Mouse (Mus musculus): ENCODE data around the gene Gm7271. TPM values are rescaled to one million over a fixed set of nuclear protein-coding genes. Genes with fewer than 3 reads are reported as not detected.

Gene Gm7271
- polyA plus RNA-seq (2014; fragmentation: Nextera tagmentation; extraction: Ambion mirVana) = not detected in 2 replicates

DNA sequence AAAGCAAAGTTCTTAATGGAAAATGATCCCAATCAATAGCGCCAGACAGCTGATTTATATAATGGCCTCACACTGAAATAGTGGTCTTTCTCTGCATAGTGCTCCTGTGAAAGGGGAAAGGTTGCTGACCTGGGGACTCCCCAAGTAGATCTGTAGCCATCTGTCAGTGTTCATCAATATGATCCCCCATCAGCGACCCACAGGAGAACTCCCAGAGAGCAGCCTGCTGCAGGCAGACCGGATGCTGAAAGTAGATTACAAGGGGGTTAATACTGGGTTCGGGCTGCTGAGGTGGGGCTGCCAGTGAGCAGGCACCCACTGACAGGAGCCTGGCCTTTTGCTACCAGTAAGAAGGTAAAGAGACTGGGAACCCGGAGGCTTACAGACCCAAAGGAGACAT lies at the start of gene Gm7271:
TSS of gene Gm7271 (plus strand) at position 230 of the 400 bp plus-strand sequence.
- H3K9me3 ChIP-seq (ENCODE audit: control insufficient read depth, low read length) = no peaks in the 10 kb centered on the region
- H3K4me2 ChIP-seq (ENCODE audit: low read depth, severe bottlenecking) = no peak within 1 kb of the TSS
- no peak within 1 kb of the TSS for H3K9ac ChIP-seq (ENCODE audit: low read length)
- WGBS = 53% methylated on average over 5 of the region's 5 CpGs
- H3K36me3 ChIP-seq (ENCODE audit: control insufficient read depth, insufficient read depth, low read length) = no peaks in the 10 kb centered on the region
- DNase-seq (ENCODE audit: low spot score) (no peak), ATAC-seq (ENCODE audit: insufficient number of reproducible peaks, low FRiP score, low TSS enrichment, low read depth) (no peak)
- no peaks in the 10 kb centered on the region for H3K4me1 ChIP-seq (ENCODE audit: control insufficient read depth, insufficient read depth, low read length)
- no peak within 1 kb of the TSS for H3K4me3 ChIP-seq (ENCODE audit: low read depth, low read length)
- no peaks in the 10 kb centered on the region for H3K27me3 ChIP-seq (ENCODE audit: control insufficient read depth, insufficient read depth, low read length)
- no peak within 1 kb of the TSS for H3K27ac ChIP-seq (replicated peaks; ENCODE audit: low read depth, low read length)

DNA sequence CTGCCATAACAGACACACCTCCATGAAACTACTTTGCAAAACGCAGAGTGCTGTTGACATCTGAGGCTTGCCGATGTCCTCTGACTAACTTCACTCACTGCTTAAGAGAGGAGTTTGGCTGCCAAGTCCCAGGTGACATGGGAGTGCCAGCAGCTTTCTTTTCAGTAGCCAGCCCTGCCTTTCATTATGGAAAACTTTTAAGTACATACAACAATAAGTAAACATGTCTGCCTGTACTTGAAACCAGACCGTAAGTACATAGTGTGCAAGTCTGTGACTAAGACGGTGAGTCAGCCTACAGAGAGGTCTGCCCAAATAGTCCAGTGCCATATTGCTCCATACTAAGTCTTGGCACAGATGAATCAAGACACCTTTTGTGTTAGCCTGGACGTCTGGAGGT lies 46.7 kb upstream of the Gm7271 start:
- H3K4me1 ChIP-seq (ENCODE audit: control insufficient read depth, insufficient read depth, low read length) = no peaks in the 10 kb centered on the region
- H3K4me2 ChIP-seq (ENCODE audit: low read depth, severe bottlenecking) = no peak overlapping the region
- H3K36me3 ChIP-seq (ENCODE audit: control insufficient read depth, insufficient read depth, low read length) = no peaks in the 10 kb centered on the region
- no peaks in the 10 kb centered on the region for H3K27me3 ChIP-seq (ENCODE audit: control insufficient read depth, insufficient read depth, low read length)
- H3K9ac ChIP-seq (ENCODE audit: low read length) = no peak overlapping the region
- ATAC-seq (ENCODE audit: insufficient number of reproducible peaks, low FRiP score, low TSS enrichment, low read depth) (no peak), DNase-seq (ENCODE audit: low spot score) (no peak)
- no peaks in the 10 kb centered on the region for H3K9me3 ChIP-seq (ENCODE audit: control insufficient read depth, low read length)
- 85% methylated on average over 5 of the region's 5 CpGs for WGBS
- H3K27ac ChIP-seq (replicated peaks; ENCODE audit: low read depth, low read length) = no peak overlapping the region
- H3K4me3 ChIP-seq (ENCODE audit: low read depth, low read length) = no peak overlapping the region

- Histone ChIP-seq H3K4me1 (ENCODE audit: control insufficient read depth, insufficient read depth, low read length) (no peaks in the 10 kb centered on the region), H3K36me3 (ENCODE audit: control insufficient read depth, insufficient read depth, low read length) (no peaks in the 10 kb centered on the region), H3K9me3 (ENCODE audit: control insufficient read depth, low read length) (no peaks in the 10 kb centered on the region), H3K4me3 (ENCODE audit: low read depth, low read length) (no peak overlapping the region), H3K9ac (ENCODE audit: low read length) (no peak overlapping the region), H3K27ac (replicated peaks; ENCODE audit: low read depth, low read length) (no peak overlapping the region), H3K27me3 (ENCODE audit: control insufficient read depth, insufficient read depth, low read length) (no peaks in the 10 kb centered on the region), H3K4me2 (ENCODE audit: low read depth, severe bottlenecking) (no peak overlapping the region)
- ATAC-seq (ENCODE audit: insufficient number of reproducible peaks, low FRiP score, low TSS enrichment, low read depth) = no peak
- WGBS = 88% methylated on average over 8 of the region's 8 CpGs
- no peak for DNase-seq (ENCODE audit: low spot score)
Observed at GRCm38 (mm10) chr5:76437696-76438095, 46.1 kb upstream of the Gm7271 start.

GRCm38 (mm10) chr5:76441431-76441830 lies 42.4 kb upstream of the Gm7271 start:
- ATAC-seq (ENCODE audit: insufficient number of reproducible peaks, low FRiP score, low TSS enrichment, low read depth) = no peak
- 81% methylated on average over 4 of the region's 4 CpGs for WGBS

DNA sequence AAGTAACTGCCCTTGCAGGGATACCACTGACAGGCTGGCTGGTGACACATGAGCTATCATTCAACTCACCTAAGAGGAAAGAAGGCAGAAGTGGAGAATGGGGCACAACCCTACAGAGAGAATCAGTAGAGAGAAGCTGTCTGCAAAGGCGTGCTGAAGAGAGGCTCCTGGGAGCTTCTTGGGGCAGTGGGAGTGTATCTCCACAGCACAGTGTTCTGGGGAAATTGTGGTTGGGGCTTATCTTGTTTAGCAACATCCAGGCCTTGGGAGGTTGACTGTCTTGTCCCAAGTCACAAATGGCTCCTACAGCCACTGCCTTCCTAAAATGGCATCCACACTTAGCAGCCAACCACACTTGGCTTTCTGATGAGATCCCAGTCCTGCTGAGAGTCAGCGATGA lies 8.9 kb upstream of the Gm7271 start:
- Histone ChIP-seq H3K9me3 (ENCODE audit: control insufficient read depth, low read length) (no peaks in the 10 kb centered on the region), H3K27ac (replicated peaks; ENCODE audit: low read depth, low read length) (no peak overlapping the region), H3K27me3 (ENCODE audit: control insufficient read depth, insufficient read depth, low read length) (no peaks in the 10 kb centered on the region), H3K36me3 (ENCODE audit: control insufficient read depth, insufficient read depth, low read length) (no peaks in the 10 kb centered on the region), H3K4me2 (ENCODE audit: low read depth, severe bottlenecking) (no peak overlapping the region), H3K4me1 (ENCODE audit: control insufficient read depth, insufficient read depth, low read length) (no peaks in the 10 kb centered on the region), H3K4me3 (ENCODE audit: low read depth, low read length) (no peak overlapping the region), H3K9ac (ENCODE audit: low read length) (no peak overlapping the region)
- no peak for DNase-seq (ENCODE audit: low spot score)
- 83% methylated on average over 2 of the region's 2 CpGs for WGBS
- no peak for ATAC-seq (ENCODE audit: insufficient number of reproducible peaks, low FRiP score, low TSS enrichment, low read depth)

More at GRCm38 (mm10) chr5:76441431-76441830, 42.4 kb upstream of the Gm7271 start:
- no peak for DNase-seq (ENCODE audit: low spot score)
- no peak overlapping the region for H3K4me3 ChIP-seq (ENCODE audit: low read depth, low read length)
- H3K4me2 ChIP-seq (ENCODE audit: low read depth, severe bottlenecking) = no peak overlapping the region
- no peaks in the 10 kb centered on the region for H3K9me3 ChIP-seq (ENCODE audit: control insufficient read depth, low read length)
- H3K36me3 ChIP-seq (ENCODE audit: control insufficient read depth, insufficient read depth, low read length) = no peaks in the 10 kb centered on the region
- no peak overlapping the region for H3K9ac ChIP-seq (ENCODE audit: low read length)
- no peaks in the 10 kb centered on the region for H3K27me3 ChIP-seq (ENCODE audit: control insufficient read depth, insufficient read depth, low read length)
- H3K27ac ChIP-seq (replicated peaks; ENCODE audit: low read depth, low read length) = no peak overlapping the region
- no peaks in the 10 kb centered on the region for H3K4me1 ChIP-seq (ENCODE audit: control insufficient read depth, insufficient read depth, low read length)

- Histone ChIP-seq H3K36me3 (ENCODE audit: control insufficient read depth, insufficient read depth, low read length) (no peaks in the 10 kb centered on the region), H3K4me3 (ENCODE audit: low read depth, low read length) (no peak overlapping the region), H3K4me2 (ENCODE audit: low read depth, severe bottlenecking) (no peak overlapping the region), H3K9me3 (ENCODE audit: control insufficient read depth, low read length) (no peaks in the 10 kb centered on the region), H3K4me1 (ENCODE audit: control insufficient read depth, insufficient read depth, low read length) (no peaks in the 10 kb centered on the region), H3K27ac (replicated peaks; ENCODE audit: low read depth, low read length) (no peak overlapping the region), H3K27me3 (ENCODE audit: control insufficient read depth, insufficient read depth, low read length) (no peaks in the 10 kb centered on the region), H3K9ac (ENCODE audit: low read length) (no peak overlapping the region)
- 79% methylated on average over 4 of the region's 4 CpGs for WGBS
- ATAC-seq (ENCODE audit: insufficient number of reproducible peaks, low FRiP score, low TSS enrichment, low read depth) (no peak), DNase-seq (ENCODE audit: low spot score) (no peak)
Observed at GRCm38 (mm10) chr5:76476873-76477272, 7.0 kb upstream of the Gm7271 start.

DNA sequence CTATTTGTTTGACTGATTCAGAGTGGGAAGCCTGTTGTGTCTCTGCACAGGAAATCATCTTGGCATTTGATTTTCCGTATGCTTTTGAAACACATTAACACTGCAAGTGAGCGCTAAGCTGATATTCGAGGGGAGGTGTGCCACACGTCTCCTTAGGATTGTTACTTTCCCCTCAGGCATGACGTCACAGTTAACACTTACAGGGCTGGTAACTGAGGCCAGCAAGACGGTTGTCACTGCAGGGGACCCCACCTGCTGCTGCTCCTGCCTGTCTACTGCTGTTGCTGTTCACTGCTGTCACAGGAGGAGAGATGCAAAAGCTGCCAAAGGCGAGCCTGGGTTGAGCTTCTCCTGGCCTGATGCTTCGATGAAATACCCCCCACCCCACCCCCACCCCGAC lies 6.1 kb upstream of the Gm7271 start:
- Histone ChIP-seq H3K9ac (ENCODE audit: low read length) (no peak overlapping the region), H3K36me3 (ENCODE audit: control insufficient read depth, insufficient read depth, low read length) (no peaks in the 10 kb centered on the region), H3K9me3 (ENCODE audit: control insufficient read depth, low read length) (no peaks in the 10 kb centered on the region), H3K27me3 (ENCODE audit: control insufficient read depth, insufficient read depth, low read length) (no peaks in the 10 kb centered on the region), H3K27ac (replicated peaks; ENCODE audit: low read depth, low read length) (no peak overlapping the region), H3K4me3 (ENCODE audit: low read depth, low read length) (no peak overlapping the region), H3K4me1 (ENCODE audit: control insufficient read depth, insufficient read depth, low read length) (no peaks in the 10 kb centered on the region), H3K4me2 (ENCODE audit: low read depth, severe bottlenecking) (no peak overlapping the region)
- ATAC-seq (ENCODE audit: insufficient number of reproducible peaks, low FRiP score, low TSS enrichment, low read depth) (no peak), DNase-seq (ENCODE audit: low spot score) (no peak)
- 36% methylated on average over 9 of the region's 9 CpGs for WGBS

- WGBS = 80% methylated on average over 13 of the region's 13 CpGs
- no peak for ATAC-seq (ENCODE audit: insufficient number of reproducible peaks, low FRiP score, low TSS enrichment, low read depth)
- DNase-seq (ENCODE audit: low spot score) = no peak
Observed at GRCm38 (mm10) chr5:76495126-76495525, 11.3 kb downstream of the Gm7271 start.

GRCm38 (mm10) chr5:76522446-76522845 lies 38.6 kb downstream of the Gm7271 start:
- H3K36me3 ChIP-seq (ENCODE audit: control insufficient read depth, insufficient read depth, low read length) = no peaks in the 10 kb centered on the region
- H3K9me3 ChIP-seq (ENCODE audit: control insufficient read depth, low read length) = no peaks in the 10 kb centered on the region
- H3K4me1 ChIP-seq (ENCODE audit: control insufficient read depth, insufficient read depth, low read length) = no peaks in the 10 kb centered on the region
- H3K27ac ChIP-seq (replicated peaks; ENCODE audit: low read depth, low read length) = no peak overlapping the region
- no peak for ATAC-seq (ENCODE audit: insufficient number of reproducible peaks, low FRiP score, low TSS enrichment, low read depth)
- no peak overlapping the region for H3K4me3 ChIP-seq (ENCODE audit: low read depth, low read length)
- WGBS = 86% methylated on average over 1 of the region's 1 CpGs
- H3K4me2 ChIP-seq (ENCODE audit: low read depth, severe bottlenecking) = no peak overlapping the region
- DNase-seq (ENCODE audit: low spot score) = no peak
- H3K27me3 ChIP-seq (ENCODE audit: control insufficient read depth, insufficient read depth, low read length) = no peaks in the 10 kb centered on the region
- H3K9ac ChIP-seq (ENCODE audit: low read length) = no peak overlapping the region

More at GRCm38 (mm10) chr5:76495126-76495525, 11.3 kb downstream of the Gm7271 start:
- Histone ChIP-seq H3K27ac (replicated peaks; ENCODE audit: low read depth, low read length) (no peak overlapping the region), H3K4me1 (ENCODE audit: control insufficient read depth, insufficient read depth, low read length) (no peaks in the 10 kb centered on the region), H3K4me3 (ENCODE audit: low read depth, low read length) (no peak overlapping the region), H3K27me3 (ENCODE audit: control insufficient read depth, insufficient read depth, low read length) (no peaks in the 10 kb centered on the region), H3K36me3 (ENCODE audit: control insufficient read depth, insufficient read depth, low read length) (no peaks in the 10 kb centered on the region), H3K9ac (ENCODE audit: low read length) (no peak overlapping the region), H3K9me3 (ENCODE audit: control insufficient read depth, low read length) (no peaks in the 10 kb centered on the region), H3K4me2 (ENCODE audit: low read depth, severe bottlenecking) (no peak overlapping the region)

Data from limb, embryonic 11.5 days (tissue).